Mouse (Mus musculus) G1E (cell line): ENCODE measurements at regions not wholly inside any gene's neighbourhood (a gene's known extent, or its start where the extent isn't known, plus 50 kb on each side); places are given as distances from the start of the nearest gene placed in this dataset.

Experiments used
- CTCF ChIP-seq: IDR thresholded peaks from 2 replicates; pipeline ENCODE4 v1.5.1; 2012; ENCODE audit warnings: low read depth, low read length, inconsistent platforms, mixed read lengths
- GATA1 ChIP-seq: IDR thresholded peaks from 2 replicates; pipeline ENCODE4 v1.6.1; 2012; ENCODE audit warnings: borderline replicate concordance, low read length, inconsistent platforms, mixed read lengths
- GATA2 ChIP-seq: IDR thresholded peaks from 2 replicates; pipeline ENCODE4 v1.6.1; 2012; ENCODE audit warnings: low read depth, low read length, inconsistent platforms, borderline replicate concordance
- TAL1 ChIP-seq: conservative IDR thresholded peaks from 2 replicates; pipeline ENCODE4 v1.6.1; 2012; ENCODE audit warnings: low read depth, low read length, inconsistent platforms, mixed read lengths

GRCm38 (mm10) chr1:186363356-186363755, 246.2 kb upstream of the Lyplal1 start:
- TF ChIP-seq CTCF = no peak
- no peak for TF ChIP-seq TAL1
- no peak for TF ChIP-seq GATA1
- no peak for TF ChIP-seq GATA2
